ENCODE assay signal across 8 mouse cellular contexts in the genomic region with DNA sequence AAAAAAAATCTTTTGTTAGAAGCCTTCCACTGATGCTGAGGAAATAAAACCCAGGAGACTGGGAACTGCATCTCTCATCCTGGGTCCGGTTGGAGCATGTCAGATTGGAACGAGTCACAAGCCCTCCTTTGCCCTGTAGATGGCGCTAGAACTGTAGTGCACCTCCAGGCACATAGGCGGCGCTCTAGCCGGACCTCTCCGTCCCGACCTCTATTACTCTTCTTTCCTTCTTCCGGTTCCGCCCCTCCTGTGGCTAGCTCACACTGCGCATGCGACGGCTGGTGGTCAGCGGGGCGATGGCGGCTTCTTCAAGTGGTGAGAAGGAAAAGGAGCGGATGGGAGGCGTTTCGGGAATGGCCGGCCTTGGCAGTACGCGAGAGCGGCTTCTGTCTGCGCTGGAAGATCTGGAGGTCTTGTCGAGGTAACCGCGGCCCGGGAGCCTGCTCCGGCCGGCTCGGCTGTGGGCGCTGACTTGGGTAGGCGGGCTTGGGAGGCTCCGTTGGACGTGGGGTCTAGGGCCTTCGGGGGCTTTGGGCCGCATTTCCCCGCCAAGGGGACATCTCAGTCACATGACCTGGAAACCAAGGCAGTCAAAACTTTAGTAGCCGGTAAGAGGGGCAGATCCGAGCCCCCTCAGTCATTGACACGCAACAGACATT. TPM values are rescaled to one million over a fixed set of nuclear protein-coding genes. Genes with fewer than 3 reads are reported as not detected.
DNase-seq lines count a peak whose midpoint lies in the region; ATAC-seq and TF ChIP-seq lines count a peak whose summit lies in the region.

A gene (plus strand): TSS at position 261 of the 659 bp plus-strand sequence.

- intact Hi-C loops in gastrocnemius, adult 2 months (cut with DNase I): loop anchor here (2.0 kb wide), 2 partner anchors 15 to 35 kb away; a partner anchor contains a TSS
- intact Hi-C loops in left cerebral cortex, adult 2 months (cut with DNase I): loop anchor here (2.0 to 10.0 kb wide), 3 partner anchors 15 to 405 kb away; a partner anchor contains a TSS

- DNase-seq in ZHBTc4 (ENCODE audit: low read depth, low spot score): peak; percentile 93
- peak; percentile 95 for DNase-seq in gastrocnemius, adult 2 months
- peak; percentile 96 for DNase-seq in hindbrain, postnatal 0 days (ENCODE audit: low spot score)
- peak; percentile 93 to 98 for DNase-seq in left cerebral cortex, adult 2 months (ENCODE audit: extremely low spot score in 1 of 2, low spot score in 2 of 2)
- peak; percentile 95 to 98 for DNase-seq in right cerebral cortex, adult 2 months (ENCODE audit: low spot score in 2 of 2)
- DNase-seq in urinary bladder, postnatal 14 days (ENCODE audit: low spot score): peak; percentile 95

- H3K27me3 ChIP-seq in hindbrain, postnatal 0 days (ENCODE audit: insufficient read depth, low read length): no peaks in the 10 kb centered on the region

- no peaks in the 10 kb centered on the region for H3K9me3 ChIP-seq in hindbrain, postnatal 0 days (ENCODE audit: low read length)

- peak within 1 kb of the TSS; percentile 83 for H3K27ac ChIP-seq in gastrocnemius, adult 2 months
- H3K27ac ChIP-seq in hindbrain, postnatal 0 days: peak within 1 kb of the TSS; percentile 66
- H3K27ac ChIP-seq in left cerebral cortex, adult 2 months: peak within 1 kb of the TSS; percentile 41; the same call in 1 of the 2 replicates

- peak; percentile 87 for ATAC-seq in common myeloid progenitor, adult 5-6 weeks (replicated peaks; ENCODE audit: low read depth, poor library complexity, severe bottlenecking)
- peak; percentile 98 for ATAC-seq in hindbrain, postnatal 0 days
- peak; percentile 96 for ATAC-seq in megakaryocyte, adult 5-6 weeks (ENCODE audit: poor library complexity, severe bottlenecking)

- WGBS in hindbrain, postnatal 0 days: under 1% methylated on average over 40 of the region's 41 CpGs

- peaks cover 6% of the 10 kb centered on the region; the same call in 1 of the 2 replicates for H3K36me3 ChIP-seq in hindbrain, postnatal 0 days (ENCODE audit: insufficient read depth, low read length)

- peak within 1 kb of the TSS; percentile 96 for H3K4me3 ChIP-seq in gastrocnemius, adult 2 months
- peak within 1 kb of the TSS; percentile 96 for H3K4me3 ChIP-seq in hindbrain, postnatal 0 days (ENCODE audit: low read length)
- peak within 1 kb of the TSS; percentile 85 for H3K4me3 ChIP-seq in left cerebral cortex, adult 2 months

- TF ChIP-seq CTCF in gastrocnemius, adult 2 months (IDR thresholded peaks at IDR 0.05): no peak; the same call in 1 of the 2 replicates
- TF ChIP-seq CTCF in hindbrain, postnatal 0 days (IDR thresholded peaks at IDR 0.05; ENCODE audit: low read depth): peak; percentile 100
- peak; percentile 100 for TF ChIP-seq CTCF in left cerebral cortex, adult 2 months (IDR thresholded peaks at IDR 0.05)

- peaks cover 7% of the 10 kb centered on the region for H3K4me1 ChIP-seq in hindbrain, postnatal 0 days (ENCODE audit: insufficient read depth, low read length)

- peak within 1 kb of the TSS; percentile 97 for H3K4me2 ChIP-seq in hindbrain, postnatal 0 days (ENCODE audit: low read depth, low read length)

- H3K9ac ChIP-seq in hindbrain, postnatal 0 days (replicated peaks; ENCODE audit: low read length): peak within 1 kb of the TSS; percentile 84

RNA-seq across cellular contexts. Expression of the gene that starts here (rescaled TPM):
- total RNA-seq in common myeloid progenitor, adult 5-6 weeks (2017): 51.7 and 63.4 TPM in 2 replicates
- total RNA-seq in gastrocnemius, adult 2 months (2021): 10 to 100 TPM; 13.4 to 16.1 TPM
- total RNA-seq in hindbrain, postnatal 0 days (2014; rRNA removed): 19.4 and 20.8 TPM in 2 replicates
- polyA plus RNA-seq in hindbrain, postnatal 0 days (2015; fragmentation: Nextera tagmentation; extraction: Ambion mirVana): 77.1 and 79.1 TPM in 2 replicates
- 10 to 100 TPM; 26.6 to 26.9 TPM for total RNA-seq in left cerebral cortex, adult 2 months (2021)
- total RNA-seq in megakaryocyte, adult 5-6 weeks (2015): 29.7 and 32.8 TPM in 2 replicates
- 51.0 and 51.3 TPM in 2 replicates for total RNA-seq in megakaryocyte, adult 5-6 weeks (2017)

Comparison
In these comparisons a context has a peak if more than half of its experiments do, and no peak if none do; other contexts are left out.
1. Peak in every context shown above with its lines: DNase-seq, ATAC-seq, H3K4me3 ChIP-seq and H3K27ac ChIP-seq.